Mouse (Mus musculus) liver, adult (tissue): ENCODE measurements around the gene Cd59b.
"Not testable (repeated sequence)": the region's sequence is repeated elsewhere in the genome, so short reads cannot be mapped to it uniquely, and the experiment has no call there.

Experiments used
- GATA4 ChIP-seq: IDR thresholded peaks from 2 replicates; pipeline ENCODE4 v1.6.1; 2014; ENCODE audit warnings: mild to moderate bottlenecking, low read length; ENCODE audit not compliant: insufficient replicate concordance

The Cd59b gene

GRCm38 (mm10) chr2:104044479-104045080 lies 25.1 kb upstream of the Cd59b start:
- no peak for TF ChIP-seq GATA4

GRCm38 (mm10) chr2:104058381-104058780 lies 11.3 kb upstream of the Cd59b start:
- no peak for TF ChIP-seq GATA4

- no peak for TF ChIP-seq GATA4
Observed at GRCm38 (mm10) chr2:104058954-104059353, 10.7 kb upstream of the Cd59b start.

GRCm38 (mm10) chr2:104059786-104060185 lies 9.9 kb upstream of the Cd59b start:
- no peak for TF ChIP-seq GATA4

GRCm38 (mm10) chr2:104060996-104061395 lies 8.7 kb upstream of the Cd59b start:
- no peak for TF ChIP-seq GATA4

GRCm38 (mm10) chr2:104062665-104063064 lies 7.0 kb upstream of the Cd59b start:
- no peak for TF ChIP-seq GATA4

GRCm38 (mm10) chr2:104064152-104064551 lies 5.5 kb upstream of the Cd59b start:
- no peak for TF ChIP-seq GATA4

GRCm38 (mm10) chr2:104065526-104065925 lies 4.1 kb upstream of the Cd59b start, which contains the start of gene Gm10912:
TSS of gene Gm10912 (plus strand) at chr2:104065826.
- TF ChIP-seq GATA4 = not testable (repeated sequence)

GRCm38 (mm10) chr2:104068450-104068849 lies 1.2 kb upstream of the Cd59b start, which contains the start of gene Gm10799:
TSS of gene Gm10799 (minus strand) at chr2:104068550.
- TF ChIP-seq GATA4 = not testable (repeated sequence)

- TF ChIP-seq GATA4 = no peak
Observed at GRCm38 (mm10) chr2:104082474-104082873, 12.8 kb downstream of the Cd59b start.

- TF ChIP-seq GATA4 = no peak
Observed at GRCm38 (mm10) chr2:104093305-104093704, 23.7 kb downstream of the Cd59b start.

- TF ChIP-seq GATA4 = peak; percentile 35; the same call in 1 of the 2 replicates
Observed at GRCm38 (mm10) chr2:104095741-104096213, 26.1 kb downstream of the Cd59b start, which contains the start of gene Cd59a. TSS of gene Cd59a (plus strand) at chr2:104095801.

GRCm38 (mm10) chr2:104096256-104096655 lies 26.6 kb downstream of the Cd59b start:
- no peak for TF ChIP-seq GATA4

- TF ChIP-seq GATA4 = peak; percentile 92; the same call in 1 of the 2 replicates
Observed at GRCm38 (mm10) chr2:104098529-104099230, 29.0 kb downstream of the Cd59b start.

GRCm38 (mm10) chr2:104099231-104099585 lies 29.6 kb downstream of the Cd59b start:
- no peak for TF ChIP-seq GATA4

- no peak for TF ChIP-seq GATA4
Observed at GRCm38 (mm10) chr2:104099946-104100345, 30.3 kb downstream of the Cd59b start.

- no peak for TF ChIP-seq GATA4
Observed at GRCm38 (mm10) chr2:104104800-104105199, 35.2 kb downstream of the Cd59b start.

- no peak for TF ChIP-seq GATA4
Observed at GRCm38 (mm10) chr2:104109528-104109927, 39.9 kb downstream of the Cd59b start.
